Mouse (Mus musculus): Measurements from ENCODE around the gene Ifih1.

- TF ChIP-seq CTCF (IDR thresholded peaks at IDR 0.05; ENCODE audit: low read depth) (no peak), EP300 (IDR thresholded peaks at IDR 0.05; ENCODE audit: low read depth) (no peak)
Observed at GRCm38 (mm10) chr2:62681667-62682066, 35.6 kb upstream of the Ifih1 start.
